Mouse (Mus musculus): ENCODE results near the gene Npff.

DNA sequence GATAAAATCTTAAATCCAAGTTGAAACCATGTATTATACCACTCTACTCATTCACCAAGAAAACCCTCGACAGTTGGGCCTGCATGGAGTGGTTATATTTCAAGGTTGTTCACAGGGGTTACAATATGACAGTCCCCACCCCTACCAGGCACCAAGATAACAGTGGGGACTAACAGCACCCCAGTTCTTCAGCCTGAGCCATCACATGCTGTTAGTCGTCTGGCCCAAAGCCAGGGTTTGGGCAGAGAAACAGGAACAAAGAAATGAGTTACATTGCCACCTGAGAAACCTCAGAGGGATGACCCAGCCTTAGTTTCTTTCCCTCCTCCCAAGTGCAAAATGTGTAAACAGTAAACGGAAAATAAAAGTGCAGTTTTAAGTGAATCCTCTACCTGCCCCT, 25.4 kb downstream of the Npff start:
- TF ChIP-seq EP300 (IDR thresholded peaks at IDR 0.05; ENCODE audit: low read depth) (no peak), CTCF (IDR thresholded peaks at IDR 0.05; ENCODE audit: low read depth) (no peak)

Measured in liver, postnatal 0 days (tissue).